Mouse (Mus musculus): ENCODE results near the gene Lama2. TPM values are rescaled to one million over a fixed set of nuclear protein-coding genes. Genes with fewer than 3 reads are reported as not detected.

Lama2 gene
- polyA plus RNA-seq (2012): not detected in 2 replicates

DNA sequence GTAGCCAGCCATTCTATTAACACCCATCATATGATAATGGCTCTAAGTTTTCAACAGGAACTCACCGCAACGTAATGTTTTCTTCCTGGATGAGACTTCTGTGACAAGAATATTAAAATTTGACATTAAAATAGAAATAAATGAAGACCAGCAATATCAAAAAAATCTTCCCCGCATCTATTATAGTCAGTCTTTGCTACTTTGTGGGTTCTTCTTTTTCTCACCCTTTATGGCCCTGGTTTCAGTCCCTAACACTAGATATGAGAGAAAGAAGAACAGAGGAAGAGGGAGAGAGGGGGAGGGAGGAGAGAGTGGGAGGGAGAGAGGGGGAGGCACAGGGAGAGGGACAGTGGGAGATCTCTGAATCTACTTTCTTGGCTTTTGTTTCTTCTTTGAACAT, at the start of gene Lama2:
Gene Lama2, minus strand, starts transcription at position 101 of the 400 bp plus-strand sequence.
- no peak for TF ChIP-seq TAL1 (IDR thresholded peaks at IDR 0.05; ENCODE audit: low read length)
- TF ChIP-seq GATA1 (IDR thresholded peaks at IDR 0.05; ENCODE audit: low read length): no peak
- Histone ChIP-seq H3K4me3 (replicated peaks) (no peak within 1 kb of the TSS), H3K36me3 (ENCODE audit: control insufficient read depth) (no peaks in the 10 kb centered on the region)

DNA sequence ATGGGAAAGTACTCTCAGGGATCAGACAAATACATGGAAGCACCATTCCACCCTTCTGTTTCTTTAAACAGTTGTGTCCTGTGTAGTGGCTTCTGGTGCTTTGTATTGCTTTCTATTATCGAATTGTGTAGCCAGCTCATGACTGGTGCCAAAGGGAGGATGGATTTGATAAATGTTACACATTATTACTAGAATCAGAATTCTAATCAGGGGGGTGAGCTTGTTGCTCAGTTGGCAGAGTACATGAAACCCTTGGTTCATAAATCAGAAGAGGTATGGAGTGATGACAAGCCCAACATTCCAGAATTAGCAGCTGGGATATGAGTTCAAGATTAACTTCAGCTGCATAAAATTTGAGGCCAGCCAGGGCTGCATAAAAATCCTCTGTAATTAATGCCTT, 44.8 kb upstream of the Lama2 start:
- Histone ChIP-seq H3K4me1 (ENCODE audit: control insufficient read depth) (no peaks in the 10 kb centered on the region), H3K36me3 (ENCODE audit: control insufficient read depth) (no peaks in the 10 kb centered on the region), H3K27me3 (ENCODE audit: control insufficient read depth) (no peaks in the 10 kb centered on the region), H3K9me3 (ENCODE audit: control insufficient read depth, low read length) (no peaks in the 10 kb centered on the region), H3K4me3 (replicated peaks) (no peak overlapping the region)
- TF ChIP-seq TAL1 (IDR thresholded peaks at IDR 0.05; ENCODE audit: low read length): no peak
- TF ChIP-seq GATA1 (IDR thresholded peaks at IDR 0.05; ENCODE audit: low read length): no peak

More for the DNA sequence above, at the start of gene Lama2:
- Histone ChIP-seq H3K4me1 (ENCODE audit: control insufficient read depth) (no peaks in the 10 kb centered on the region), H3K27me3 (ENCODE audit: control insufficient read depth) (no peaks in the 10 kb centered on the region), H3K9me3 (ENCODE audit: control insufficient read depth, low read length) (no peaks in the 10 kb centered on the region)

DNA sequence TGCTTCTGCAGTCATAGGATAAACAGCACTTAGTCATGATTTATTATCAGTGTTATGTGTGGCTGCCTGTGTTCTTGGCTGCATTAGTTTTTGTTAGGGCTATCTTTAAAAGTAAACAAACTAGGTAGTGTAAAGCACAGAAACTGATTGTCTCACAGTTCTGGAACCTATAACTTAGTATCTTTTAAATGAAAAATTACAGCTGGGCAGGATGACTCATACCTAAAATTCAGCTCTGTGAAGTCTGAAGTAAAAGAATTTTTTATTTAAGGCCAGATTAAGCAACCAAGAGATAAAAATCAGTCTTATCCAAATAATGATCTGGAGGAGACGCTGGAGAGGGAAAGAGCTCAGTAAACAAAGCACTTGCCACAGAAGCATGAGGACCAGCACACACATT, 43.8 kb upstream of the Lama2 start:
- Histone ChIP-seq H3K36me3 (ENCODE audit: control insufficient read depth) (no peaks in the 10 kb centered on the region), H3K9me3 (ENCODE audit: control insufficient read depth, low read length) (no peaks in the 10 kb centered on the region), H3K4me1 (ENCODE audit: control insufficient read depth) (no peaks in the 10 kb centered on the region), H3K27me3 (ENCODE audit: control insufficient read depth) (no peaks in the 10 kb centered on the region), H3K4me3 (replicated peaks) (no peak overlapping the region)
- no peak for TF ChIP-seq GATA1 (IDR thresholded peaks at IDR 0.05; ENCODE audit: low read length)
- no peak for TF ChIP-seq TAL1 (IDR thresholded peaks at IDR 0.05; ENCODE audit: low read length)

DNA sequence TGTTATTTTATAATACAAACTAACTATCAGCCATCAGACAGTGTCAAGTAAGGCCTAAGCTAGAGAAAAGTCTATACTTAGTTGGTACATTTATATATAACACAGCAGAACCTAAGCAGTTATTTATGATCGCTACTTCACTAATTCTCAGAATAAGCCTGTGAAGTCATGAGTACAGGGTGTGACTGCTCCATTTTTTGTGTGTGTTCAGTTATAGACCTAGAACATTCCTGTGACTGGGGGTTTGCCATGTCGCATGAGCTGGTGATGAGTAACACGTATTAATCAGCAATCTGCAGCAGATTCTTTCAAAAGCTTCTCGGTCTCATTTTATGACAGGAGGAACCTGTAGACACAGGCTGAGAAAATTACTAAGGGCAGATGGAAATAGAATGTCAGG, 34.6 kb upstream of the Lama2 start:
- no peaks in the 10 kb centered on the region for H3K36me3 ChIP-seq (ENCODE audit: control insufficient read depth)
- H3K27me3 ChIP-seq (ENCODE audit: control insufficient read depth): no peaks in the 10 kb centered on the region
- no peaks in the 10 kb centered on the region for H3K9me3 ChIP-seq (ENCODE audit: control insufficient read depth, low read length)
- no peak for TF ChIP-seq TAL1 (IDR thresholded peaks at IDR 0.05; ENCODE audit: low read length)
- TF ChIP-seq GATA1 (IDR thresholded peaks at IDR 0.05; ENCODE audit: low read length): no peak
- H3K4me3 ChIP-seq (replicated peaks): no peak overlapping the region
- no peaks in the 10 kb centered on the region for H3K4me1 ChIP-seq (ENCODE audit: control insufficient read depth)

DNA sequence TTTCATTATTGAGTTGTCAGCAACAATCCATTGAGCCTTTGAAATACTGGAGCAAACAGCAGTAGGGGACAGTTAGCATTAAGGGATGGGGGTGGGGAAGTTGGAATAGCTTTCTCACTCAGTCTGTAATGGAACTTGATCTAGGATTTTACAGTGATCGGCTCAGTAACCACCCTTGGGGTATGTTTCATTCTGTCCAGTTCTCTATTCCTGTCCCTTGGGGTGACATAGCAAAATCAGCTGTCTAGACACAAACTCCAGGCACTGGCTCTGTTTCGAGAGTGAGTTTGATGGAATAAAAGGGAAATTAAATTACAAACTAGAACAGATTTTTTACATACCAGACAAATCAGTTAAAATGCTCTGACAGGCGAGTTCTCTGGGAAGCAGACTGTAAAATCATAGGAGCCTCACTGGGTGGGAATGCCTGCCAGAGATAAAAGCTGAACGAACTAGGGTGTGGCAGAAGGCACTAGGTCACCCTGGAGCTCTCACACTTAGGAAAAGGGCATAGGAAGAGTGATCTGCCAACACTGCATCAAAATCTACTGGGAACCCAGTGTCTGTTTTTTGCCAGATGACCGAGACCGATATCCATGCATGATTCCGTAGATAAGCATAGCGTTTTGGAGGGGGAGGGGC, 33.3 kb upstream of the Lama2 start:
- TF ChIP-seq GATA1 (IDR thresholded peaks at IDR 0.05; ENCODE audit: low read length): no peak
- no peak for TF ChIP-seq TAL1 (IDR thresholded peaks at IDR 0.05; ENCODE audit: low read length)
- Histone ChIP-seq H3K4me3 (replicated peaks) (no peak overlapping the region), H3K36me3 (ENCODE audit: control insufficient read depth) (no peaks in the 10 kb centered on the region), H3K27me3 (ENCODE audit: control insufficient read depth) (no peaks in the 10 kb centered on the region), H3K4me1 (ENCODE audit: control insufficient read depth) (no peaks in the 10 kb centered on the region), H3K9me3 (ENCODE audit: control insufficient read depth, low read length) (no peaks in the 10 kb centered on the region)

DNA sequence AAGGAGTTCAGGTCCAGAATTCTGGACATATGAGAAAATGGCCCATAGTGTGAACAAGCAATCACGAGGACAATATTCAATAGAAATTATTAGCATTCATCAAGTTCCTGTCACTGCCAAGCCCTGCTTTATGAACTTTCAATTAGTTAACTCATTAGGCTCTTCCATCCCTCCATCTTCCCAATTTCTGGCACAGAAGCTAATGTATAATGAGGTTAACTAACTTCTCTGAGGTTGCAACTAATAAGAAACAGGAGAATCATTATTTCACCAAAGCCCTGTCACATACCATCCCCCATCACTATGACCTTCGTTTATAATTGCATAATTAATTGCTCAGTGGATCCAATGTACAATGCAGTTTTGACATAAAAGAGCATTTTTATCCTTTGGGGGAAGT, 16.2 kb upstream of the Lama2 start:
- Histone ChIP-seq H3K36me3 (ENCODE audit: control insufficient read depth) (no peaks in the 10 kb centered on the region), H3K27me3 (ENCODE audit: control insufficient read depth) (no peaks in the 10 kb centered on the region), H3K4me3 (replicated peaks) (no peak overlapping the region), H3K9me3 (ENCODE audit: control insufficient read depth, low read length) (no peaks in the 10 kb centered on the region), H3K4me1 (ENCODE audit: control insufficient read depth) (no peaks in the 10 kb centered on the region)
- TF ChIP-seq GATA1 (IDR thresholded peaks at IDR 0.05; ENCODE audit: low read length) (no peak), TAL1 (IDR thresholded peaks at IDR 0.05; ENCODE audit: low read length) (no peak)

DNA sequence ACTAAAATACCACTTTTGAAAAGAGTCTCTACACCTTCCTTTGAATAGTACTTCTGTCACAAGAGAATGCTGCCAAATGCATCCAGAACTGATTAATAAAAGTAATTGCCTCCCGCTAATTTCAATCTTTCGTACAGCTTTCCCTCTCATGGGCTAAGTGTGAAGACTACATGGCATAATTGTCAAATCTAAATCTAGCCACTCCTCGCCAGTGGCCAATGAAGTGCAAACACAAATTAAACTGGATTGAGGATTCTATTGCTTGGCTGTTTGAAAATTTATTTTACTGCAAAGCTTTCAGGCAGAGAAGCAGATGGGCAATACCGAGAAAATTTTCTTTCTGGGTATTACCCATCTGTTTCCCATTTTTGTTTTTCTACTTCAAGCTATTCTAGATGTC, 11.4 kb upstream of the Lama2 start:
- no peaks in the 10 kb centered on the region for H3K4me1 ChIP-seq (ENCODE audit: control insufficient read depth)
- no peak overlapping the region for H3K4me3 ChIP-seq (replicated peaks)
- no peaks in the 10 kb centered on the region for H3K27me3 ChIP-seq (ENCODE audit: control insufficient read depth)
- TF ChIP-seq GATA1 (IDR thresholded peaks at IDR 0.05; ENCODE audit: low read length) (no peak), TAL1 (IDR thresholded peaks at IDR 0.05; ENCODE audit: low read length) (no peak)
- H3K36me3 ChIP-seq (ENCODE audit: control insufficient read depth): no peaks in the 10 kb centered on the region
- no peaks in the 10 kb centered on the region for H3K9me3 ChIP-seq (ENCODE audit: control insufficient read depth, low read length)

DNA sequence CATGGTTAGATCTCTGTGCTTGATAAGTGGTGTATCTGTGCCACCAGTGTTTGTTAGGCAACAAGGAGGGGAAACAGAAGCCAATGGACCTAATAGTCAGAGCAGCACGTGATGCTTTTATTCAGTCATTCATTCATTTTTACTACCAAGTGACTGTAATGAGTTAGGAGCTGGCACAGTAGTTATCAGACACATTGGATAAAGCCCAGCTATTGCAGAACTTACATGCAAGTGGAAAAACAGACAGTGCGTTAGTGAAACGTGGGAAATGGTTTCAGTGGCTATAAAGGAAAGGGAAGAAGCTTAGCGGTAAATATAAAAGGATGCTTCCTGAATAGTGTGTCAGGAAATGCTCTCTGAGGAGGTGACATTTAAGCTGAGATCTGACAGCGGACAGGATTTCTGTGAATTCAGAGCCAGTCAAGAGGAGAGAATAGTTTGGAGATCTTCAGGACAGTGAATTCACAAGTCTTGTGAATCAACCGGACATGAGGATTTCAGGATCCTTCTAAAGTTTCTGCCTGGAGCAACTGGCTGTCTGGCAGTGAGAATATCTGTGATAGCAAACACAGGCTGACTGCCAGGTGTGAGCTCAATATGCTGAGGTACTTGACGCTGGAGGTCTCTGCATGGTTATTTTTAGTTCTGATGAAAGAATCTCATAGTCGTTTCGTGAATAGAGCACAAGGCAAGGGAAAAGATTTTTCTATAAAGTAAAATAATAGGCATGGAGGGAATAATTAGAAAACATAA, 2.3 kb upstream of the Lama2 start:
- Histone ChIP-seq H3K27me3 (ENCODE audit: control insufficient read depth) (no peaks in the 10 kb centered on the region), H3K4me1 (ENCODE audit: control insufficient read depth) (no peaks in the 10 kb centered on the region), H3K9me3 (ENCODE audit: control insufficient read depth, low read length) (no peaks in the 10 kb centered on the region), H3K36me3 (ENCODE audit: control insufficient read depth) (no peaks in the 10 kb centered on the region), H3K4me3 (replicated peaks) (no peak overlapping the region)
- no peak for TF ChIP-seq GATA1 (IDR thresholded peaks at IDR 0.05; ENCODE audit: low read length)
- TF ChIP-seq TAL1 (IDR thresholded peaks at IDR 0.05; ENCODE audit: low read length): no peak

DNA sequence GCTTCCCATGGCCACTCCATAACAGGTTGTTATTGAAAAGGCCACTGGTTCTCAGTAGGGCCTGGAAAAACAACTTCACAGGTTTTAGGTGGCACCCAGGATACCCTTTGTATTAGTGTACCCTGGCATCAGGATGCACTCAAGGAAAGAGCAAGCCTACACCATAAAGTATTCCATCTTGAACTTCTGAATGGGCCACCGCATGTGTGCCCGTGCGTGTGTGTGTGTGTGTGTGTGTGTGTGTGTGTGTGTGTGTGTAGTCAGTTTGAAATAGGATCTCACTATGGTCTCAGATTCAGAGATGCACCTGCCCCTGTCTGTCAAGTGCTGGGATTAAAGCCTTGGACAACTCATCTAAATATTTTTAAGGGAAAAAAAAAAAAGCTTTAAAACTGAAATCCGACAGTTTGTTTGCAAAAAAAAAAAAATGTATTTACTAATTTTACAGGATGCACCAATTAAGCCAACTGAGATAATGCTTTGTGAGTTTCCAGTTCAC, 2.0 kb downstream of the Lama2 start:
- no peaks in the 10 kb centered on the region for H3K36me3 ChIP-seq (ENCODE audit: control insufficient read depth)
- no peak for TF ChIP-seq GATA1 (IDR thresholded peaks at IDR 0.05; ENCODE audit: low read length)
- TF ChIP-seq TAL1 (IDR thresholded peaks at IDR 0.05; ENCODE audit: low read length): no peak
- no peaks in the 10 kb centered on the region for H3K4me1 ChIP-seq (ENCODE audit: control insufficient read depth)
- H3K9me3 ChIP-seq (ENCODE audit: control insufficient read depth, low read length): no peaks in the 10 kb centered on the region
- no peaks in the 10 kb centered on the region for H3K27me3 ChIP-seq (ENCODE audit: control insufficient read depth)
- no peak overlapping the region for H3K4me3 ChIP-seq (replicated peaks)
